Mouse (Mus musculus): ENCODE measurements around the gene Impdh1. TPM values are rescaled to one million over a fixed set of nuclear protein-coding genes. Genes with fewer than 3 reads are reported as not detected.

The Impdh1 gene
- polyA plus RNA-seq (2015; fragmentation: Nextera tagmentation; extraction: Ambion mirVana) = 50.4 and 56.8 TPM in 2 replicates

DNA sequence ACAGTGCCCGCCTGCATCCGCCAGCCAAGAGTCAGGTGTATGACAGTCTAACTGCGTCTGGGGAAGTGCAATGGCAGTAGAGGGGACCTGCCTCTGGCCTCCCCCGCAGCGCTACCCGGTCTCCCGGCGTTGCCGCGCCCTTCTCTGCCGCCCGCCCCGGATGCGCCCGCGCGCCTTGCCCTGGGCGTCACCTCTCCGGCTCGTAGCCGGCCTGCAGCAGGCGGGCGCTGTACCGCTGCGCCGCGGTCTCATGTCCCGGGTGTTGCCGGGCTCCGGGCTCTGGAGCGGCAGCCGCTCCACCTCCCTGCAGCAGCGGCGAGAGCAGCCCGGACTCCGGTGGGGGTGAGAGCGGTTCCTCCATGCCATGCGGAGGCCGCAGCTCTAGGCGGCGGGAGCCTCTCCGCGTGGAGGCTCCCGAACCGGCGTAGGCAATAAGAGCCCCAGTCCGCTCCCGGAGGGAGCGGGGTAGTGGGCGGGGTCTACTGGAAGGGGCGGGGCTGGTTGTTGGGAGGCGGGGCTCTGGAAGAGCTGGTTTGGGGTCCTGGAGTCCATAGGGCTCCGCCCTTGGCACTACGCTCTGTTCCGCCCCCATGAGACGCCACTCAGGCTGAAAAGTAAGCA is at the start of gene Impdh1:
Gene Impdh1, minus strand, starts transcription at position 484 of the 621 bp plus-strand sequence.
- peaks cover 40% of the 10 kb centered on the region for H3K4me1 ChIP-seq
- peak within 1 kb of the TSS; percentile 98 for H3K4me2 ChIP-seq
- peaks cover 30% of the 10 kb centered on the region for H3K27me3 ChIP-seq
- H3K4me3 ChIP-seq = peak within 1 kb of the TSS; percentile 58
- H3K9ac ChIP-seq = peak within 1 kb of the TSS; percentile 29
- H3K27ac ChIP-seq = no peak within 1 kb of the TSS
- WGBS = under 1% methylated on average over 51 of the region's 56 CpGs
- ATAC-seq (ENCODE audit: insufficient number of reproducible peaks, low FRiP score, low TSS enrichment, low read depth) = peak; percentile 64; the same call in 1 of the 2 replicates
- H3K9me3 ChIP-seq = no peaks in the 10 kb centered on the region
- no peaks in the 10 kb centered on the region for H3K36me3 ChIP-seq

DNA sequence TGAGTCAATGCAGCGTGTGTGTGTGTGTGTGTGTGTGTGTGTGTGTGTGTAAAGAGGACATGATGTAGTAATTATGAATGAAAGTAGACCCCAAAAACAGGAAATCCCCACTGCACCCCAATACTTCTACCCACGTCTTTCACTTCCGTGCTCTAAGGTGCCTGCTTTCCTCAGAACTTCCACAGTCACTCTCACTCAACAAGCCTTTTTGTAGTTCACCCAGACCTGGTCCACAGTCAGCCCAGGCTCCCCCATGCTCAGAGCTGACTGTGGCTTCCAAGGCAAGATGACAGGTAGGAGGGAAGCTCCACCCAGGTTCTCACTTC is 48.3 kb upstream of the Impdh1 start:
- no peak for ATAC-seq (ENCODE audit: insufficient number of reproducible peaks, low FRiP score, low TSS enrichment, low read depth)
- no peak overlapping the region for H3K4me3 ChIP-seq
- no peak overlapping the region for H3K27ac ChIP-seq
- no peaks in the 10 kb centered on the region for H3K36me3 ChIP-seq
- H3K4me1 ChIP-seq = no peaks in the 10 kb centered on the region
- H3K4me2 ChIP-seq = no peak overlapping the region
- H3K27me3 ChIP-seq = no peaks in the 10 kb centered on the region
- 67% methylated on average over 3 of the region's 3 CpGs for WGBS
- H3K9me3 ChIP-seq = no peaks in the 10 kb centered on the region
- no peak overlapping the region for H3K9ac ChIP-seq

DNA sequence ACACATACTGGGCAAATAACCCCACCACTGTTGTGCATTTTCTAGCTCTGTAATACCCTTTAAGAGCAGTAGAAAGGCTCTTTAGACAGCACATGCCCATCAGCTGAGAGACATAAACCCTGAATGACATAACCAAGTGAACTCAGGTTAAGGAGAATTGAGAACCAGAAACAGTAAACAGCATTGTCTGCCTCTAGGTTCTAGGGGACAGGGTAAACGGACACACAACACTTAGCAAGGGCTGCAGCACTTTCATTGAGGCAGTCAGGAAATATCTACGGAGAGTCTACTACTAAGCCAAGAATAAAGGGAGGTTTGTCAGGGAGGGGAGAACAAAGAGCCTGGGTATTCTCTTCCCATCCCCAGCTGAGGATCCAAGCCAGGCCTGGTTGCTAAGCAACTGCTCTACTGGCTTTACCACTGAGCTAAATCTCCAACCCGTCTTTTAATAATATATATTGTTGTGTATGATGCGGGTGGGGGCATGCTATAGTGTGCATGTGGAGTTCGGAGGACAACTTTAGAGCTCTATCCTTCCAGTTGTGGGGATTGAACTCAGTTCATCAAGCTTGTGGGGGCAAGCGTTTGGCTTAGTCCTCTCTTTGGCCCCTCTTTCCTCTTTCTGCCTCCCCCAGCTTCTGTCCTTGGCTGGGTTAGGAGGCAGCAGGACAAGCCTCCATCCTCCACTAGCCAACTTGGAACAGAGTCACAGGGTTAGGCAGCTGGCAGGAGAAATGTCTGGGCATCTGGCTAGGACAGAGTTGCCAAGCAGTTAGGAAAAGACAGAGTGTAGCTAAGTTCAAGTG is 47.7 kb upstream of the Impdh1 start:
- Histone ChIP-seq H3K27ac (no peak overlapping the region), H3K9me3 (no peaks in the 10 kb centered on the region), H3K4me3 (no peak overlapping the region), H3K36me3 (no peaks in the 10 kb centered on the region), H3K4me1 (no peaks in the 10 kb centered on the region), H3K4me2 (no peak overlapping the region), H3K27me3 (no peaks in the 10 kb centered on the region), H3K9ac (no peak overlapping the region)
- ATAC-seq (ENCODE audit: insufficient number of reproducible peaks, low FRiP score, low TSS enrichment, low read depth) = no peak
- 65% methylated on average over 6 of the region's 6 CpGs for WGBS

DNA sequence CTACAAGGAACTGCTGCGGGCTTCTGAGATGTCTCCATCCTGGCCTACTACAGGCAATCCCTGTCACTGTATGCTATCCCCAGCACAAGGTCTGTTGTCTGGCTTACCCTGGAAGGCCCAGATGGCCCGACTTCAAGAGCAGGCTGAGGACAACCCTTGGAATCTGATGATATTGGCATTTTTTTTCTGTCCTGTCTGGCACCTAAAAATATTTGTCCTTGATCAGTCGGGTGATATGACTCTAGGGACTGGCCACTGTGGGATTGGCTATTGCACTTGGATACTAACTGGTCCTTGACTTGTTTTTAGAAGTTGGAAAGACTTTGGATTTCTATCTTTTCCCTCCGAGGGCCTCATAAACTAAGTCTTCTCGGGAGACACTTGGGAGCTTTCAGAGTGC is 45.7 kb upstream of the Impdh1 start:
- no peaks in the 10 kb centered on the region for H3K4me1 ChIP-seq
- H3K27me3 ChIP-seq = no peaks in the 10 kb centered on the region
- no peaks in the 10 kb centered on the region for H3K36me3 ChIP-seq
- 72% methylated on average over 5 of the region's 5 CpGs for WGBS
- ATAC-seq (ENCODE audit: insufficient number of reproducible peaks, low FRiP score, low TSS enrichment, low read depth) = no peak
- no peak overlapping the region for H3K4me3 ChIP-seq
- no peak overlapping the region for H3K4me2 ChIP-seq
- H3K9me3 ChIP-seq = no peaks in the 10 kb centered on the region
- H3K9ac ChIP-seq = no peak overlapping the region
- no peak overlapping the region for H3K27ac ChIP-seq

DNA sequence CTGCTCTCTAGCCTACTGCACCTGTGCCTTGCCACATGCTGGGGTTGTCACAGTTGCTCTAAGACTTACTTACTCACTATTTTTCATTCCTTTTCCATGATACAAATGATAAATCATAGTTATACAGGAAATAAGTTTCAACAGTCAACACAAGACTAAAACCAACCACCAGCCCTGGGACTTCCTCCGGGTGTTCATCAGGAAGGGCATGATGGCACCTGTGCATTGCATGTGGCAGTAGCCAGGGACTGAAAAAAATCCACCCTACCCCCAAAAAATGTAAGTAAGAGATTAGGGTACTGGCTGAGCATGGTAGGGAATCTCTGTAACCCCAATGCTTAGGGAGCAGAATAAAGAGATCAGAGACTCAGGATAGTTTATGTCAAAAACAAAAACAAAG is 43.3 kb upstream of the Impdh1 start:
- Histone ChIP-seq H3K9me3 (no peaks in the 10 kb centered on the region), H3K27ac (no peak overlapping the region), H3K36me3 (no peaks in the 10 kb centered on the region), H3K9ac (no peak overlapping the region), H3K27me3 (no peaks in the 10 kb centered on the region), H3K4me2 (no peak overlapping the region), H3K4me3 (no peak overlapping the region), H3K4me1 (no peaks in the 10 kb centered on the region)
- WGBS = 78% methylated on average over 1 of the region's 1 CpGs
- ATAC-seq (ENCODE audit: insufficient number of reproducible peaks, low FRiP score, low TSS enrichment, low read depth) = no peak

DNA sequence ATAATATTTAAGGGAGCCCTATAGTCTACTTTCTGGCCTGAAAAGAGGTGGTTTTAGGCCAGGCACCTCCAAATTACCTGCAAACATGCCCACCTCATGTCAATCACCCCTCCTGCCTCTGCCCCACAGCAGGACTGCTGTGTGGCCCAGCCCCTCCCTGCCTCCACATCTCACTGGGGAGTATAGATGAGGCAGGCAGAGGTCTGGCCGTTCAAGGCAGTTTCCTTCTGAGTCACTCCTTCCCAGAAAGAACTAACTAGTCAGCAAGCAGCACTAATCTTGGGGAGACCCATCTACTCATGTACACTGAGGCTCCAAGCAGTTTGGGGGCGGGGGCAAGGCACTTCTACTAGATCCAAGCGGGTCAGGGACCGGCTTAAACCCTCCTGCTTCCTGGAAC is 30.9 kb upstream of the Impdh1 start:
- no peaks in the 10 kb centered on the region for H3K4me1 ChIP-seq
- 46% methylated on average over 4 of the region's 4 CpGs for WGBS
- no peak overlapping the region for H3K4me2 ChIP-seq
- H3K4me3 ChIP-seq = no peak overlapping the region
- H3K27ac ChIP-seq = no peak overlapping the region
- no peak for ATAC-seq (ENCODE audit: insufficient number of reproducible peaks, low FRiP score, low TSS enrichment, low read depth)
- H3K9me3 ChIP-seq = no peaks in the 10 kb centered on the region
- no peak overlapping the region for H3K9ac ChIP-seq
- H3K27me3 ChIP-seq = no peaks in the 10 kb centered on the region
- no peaks in the 10 kb centered on the region for H3K36me3 ChIP-seq

DNA sequence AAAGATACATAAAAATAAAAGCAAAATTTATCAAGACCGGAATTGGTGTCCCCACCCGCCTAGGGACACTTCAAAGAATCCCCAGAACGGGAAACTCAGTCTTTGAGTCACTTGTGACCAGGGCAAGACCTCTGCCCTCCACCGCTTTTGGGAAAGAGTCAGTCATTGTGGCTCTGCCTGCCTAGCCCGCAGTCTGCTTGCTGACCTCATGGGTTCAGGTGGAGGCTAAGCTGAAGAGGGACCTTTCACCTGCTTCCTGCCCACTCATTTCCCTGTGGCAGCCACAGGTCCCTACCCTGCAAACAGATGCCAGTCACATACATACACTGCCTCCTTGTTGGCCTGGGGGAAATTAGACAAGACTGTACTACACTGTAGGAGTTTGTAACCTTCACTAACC is 30.4 kb upstream of the Impdh1 start:
- Histone ChIP-seq H3K4me3 (no peak overlapping the region), H3K27ac (no peak overlapping the region), H3K9me3 (no peaks in the 10 kb centered on the region), H3K9ac (no peak overlapping the region), H3K4me2 (no peak overlapping the region), H3K36me3 (no peaks in the 10 kb centered on the region), H3K4me1 (no peaks in the 10 kb centered on the region), H3K27me3 (no peaks in the 10 kb centered on the region)
- ATAC-seq (ENCODE audit: insufficient number of reproducible peaks, low FRiP score, low TSS enrichment, low read depth) = no peak
- 58% methylated on average over 5 of the region's 5 CpGs for WGBS

DNA sequence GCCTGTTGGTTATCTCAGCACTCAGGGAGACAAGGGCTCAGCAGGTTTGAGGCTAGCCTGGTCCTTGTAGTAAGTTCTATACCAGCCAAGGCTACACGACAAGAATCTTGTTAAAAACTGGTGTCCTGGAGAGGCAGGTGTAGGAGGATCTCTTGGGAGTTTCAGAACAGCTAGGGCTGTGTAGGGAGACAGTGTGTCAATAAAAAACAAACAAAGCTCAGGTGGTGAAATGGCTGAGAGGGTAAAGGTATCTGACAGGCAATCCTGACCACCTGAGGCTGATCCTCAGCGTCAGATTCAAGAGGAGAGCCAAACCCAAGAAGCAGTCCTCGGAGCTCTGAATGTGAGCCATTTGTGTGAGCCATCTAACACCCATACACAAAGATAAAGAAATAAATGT is 30.0 kb upstream of the Impdh1 start:
- Histone ChIP-seq H3K4me2 (no peak overlapping the region), H3K4me1 (no peaks in the 10 kb centered on the region), H3K9ac (no peak overlapping the region), H3K4me3 (no peak overlapping the region), H3K27me3 (no peaks in the 10 kb centered on the region), H3K27ac (no peak overlapping the region), H3K9me3 (no peaks in the 10 kb centered on the region), H3K36me3 (no peaks in the 10 kb centered on the region)
- ATAC-seq (ENCODE audit: insufficient number of reproducible peaks, low FRiP score, low TSS enrichment, low read depth) = no peak
- 67% methylated on average over 3 of the region's 3 CpGs for WGBS

DNA sequence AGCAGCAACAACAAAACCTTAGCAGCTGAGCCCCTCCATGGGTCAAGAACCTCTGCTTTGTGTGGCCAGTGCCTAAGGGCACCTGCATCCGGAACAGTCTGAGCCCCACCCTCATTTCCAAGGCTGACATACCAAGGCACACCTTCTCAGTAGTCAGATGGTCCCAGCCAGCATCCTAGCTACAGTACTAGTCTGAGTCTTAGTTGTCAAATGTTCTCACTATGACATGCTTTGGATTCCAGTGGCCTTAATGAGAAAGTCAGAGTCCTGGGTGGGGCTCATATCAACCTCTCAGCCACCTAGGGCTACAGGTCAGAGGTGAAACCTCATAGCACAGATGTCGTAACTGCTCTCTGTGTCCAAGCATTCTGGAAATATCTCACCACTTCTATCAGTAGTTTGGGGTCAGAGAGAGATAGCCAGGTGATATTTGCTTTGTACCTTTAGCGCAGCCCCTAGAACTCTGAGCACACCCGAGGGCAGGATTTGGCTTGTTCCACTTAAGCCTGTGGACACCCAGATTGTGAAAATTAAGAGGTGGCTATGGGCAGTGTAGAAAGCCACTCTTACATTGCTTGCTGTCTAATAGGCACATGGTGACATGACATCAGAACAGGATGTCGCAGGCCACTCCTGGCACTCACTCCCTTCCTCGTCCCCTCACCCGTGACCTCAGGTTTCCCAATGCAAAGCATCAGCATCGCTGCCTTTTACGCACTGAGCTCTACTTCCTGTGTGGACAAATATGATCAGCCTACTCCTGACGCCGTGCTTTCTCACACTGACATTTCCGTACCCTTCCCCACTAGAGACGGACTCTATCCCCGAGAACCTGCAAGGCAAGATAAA is 29.3 kb upstream of the Impdh1 start:
- 68% methylated on average over 14 of the region's 14 CpGs for WGBS
- no peaks in the 10 kb centered on the region for H3K9me3 ChIP-seq
- no peak overlapping the region for H3K4me2 ChIP-seq
- no peak for ATAC-seq (ENCODE audit: insufficient number of reproducible peaks, low FRiP score, low TSS enrichment, low read depth)
- H3K27me3 ChIP-seq = no peaks in the 10 kb centered on the region
- H3K4me1 ChIP-seq = no peaks in the 10 kb centered on the region
- no peak overlapping the region for H3K9ac ChIP-seq
- no peak overlapping the region for H3K4me3 ChIP-seq
- no peak overlapping the region for H3K27ac ChIP-seq
- H3K36me3 ChIP-seq = no peaks in the 10 kb centered on the region

DNA sequence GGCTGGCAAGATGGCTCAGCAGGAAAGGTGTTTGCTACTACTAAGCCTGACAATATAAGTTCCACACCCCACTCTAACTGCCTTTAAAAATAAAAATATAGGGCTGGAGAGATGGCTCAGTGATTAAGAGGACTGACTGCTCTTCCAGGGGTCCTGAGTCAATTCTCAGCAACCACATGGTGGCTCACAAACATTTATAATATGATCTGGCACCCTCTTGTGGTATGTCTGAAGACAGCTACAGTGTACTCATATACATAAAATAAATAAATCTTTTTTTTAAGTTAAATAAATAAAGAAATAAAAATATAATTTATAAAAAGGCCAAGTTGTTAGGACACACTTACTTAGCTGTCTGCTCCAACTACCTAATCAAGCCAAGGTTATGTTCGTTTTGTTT is 26.1 kb upstream of the Impdh1 start:
- H3K4me1 ChIP-seq = no peaks in the 10 kb centered on the region
- ATAC-seq (ENCODE audit: insufficient number of reproducible peaks, low FRiP score, low TSS enrichment, low read depth) = no peak
- H3K27me3 ChIP-seq = no peaks in the 10 kb centered on the region
- H3K4me3 ChIP-seq = no peak overlapping the region
- no peaks in the 10 kb centered on the region for H3K9me3 ChIP-seq
- no peak overlapping the region for H3K4me2 ChIP-seq
- H3K27ac ChIP-seq = no peak overlapping the region
- 58% methylated on average over 1 of the region's 1 CpGs for WGBS
- H3K9ac ChIP-seq = no peak overlapping the region
- no peaks in the 10 kb centered on the region for H3K36me3 ChIP-seq

DNA sequence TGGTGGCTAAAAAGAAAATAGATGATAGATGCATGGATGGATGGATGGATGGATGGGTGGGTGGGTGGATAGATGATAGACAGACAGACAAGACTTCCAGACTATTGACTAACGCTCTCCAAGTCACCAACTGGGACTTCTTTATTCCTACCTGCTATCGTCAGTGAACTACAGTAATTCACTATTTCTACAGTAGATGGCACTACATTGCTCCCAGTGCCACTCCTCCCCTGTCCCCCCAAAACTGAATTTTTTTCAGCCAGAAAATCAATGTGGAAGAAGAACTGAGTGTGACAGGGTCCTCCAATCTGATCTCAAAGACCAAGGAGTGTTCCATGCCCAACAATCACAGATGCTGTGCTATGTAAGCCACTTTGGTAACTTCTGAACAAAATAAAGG is 25.5 kb upstream of the Impdh1 start:
- no peak for ATAC-seq (ENCODE audit: insufficient number of reproducible peaks, low FRiP score, low TSS enrichment, low read depth)
- WGBS = 55% methylated on average over 2 of the region's 2 CpGs
- no peaks in the 10 kb centered on the region for H3K27me3 ChIP-seq

DNA sequence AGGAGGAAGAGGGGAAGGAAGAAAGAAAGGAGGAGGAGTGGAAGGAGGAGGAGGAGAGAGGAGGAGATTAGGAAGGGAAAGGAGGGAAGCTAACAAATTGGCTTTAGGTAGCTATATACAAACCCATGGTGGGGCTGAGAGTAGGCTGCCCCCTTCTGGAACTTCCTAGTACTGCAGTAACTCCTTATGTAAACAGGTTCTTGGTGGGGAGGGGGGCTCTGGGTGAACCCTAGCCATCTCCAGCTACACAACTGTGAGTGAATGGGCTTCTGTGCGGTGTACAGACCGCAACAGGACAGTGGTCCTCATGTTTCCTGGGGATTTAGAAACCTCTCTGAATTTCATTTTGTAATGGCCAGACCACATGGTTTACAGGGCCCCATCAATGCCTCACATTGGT is 24.6 kb upstream of the Impdh1 start:
- Histone ChIP-seq H3K27ac (no peak overlapping the region), H3K4me1 (no peaks in the 10 kb centered on the region), H3K4me2 (no peak overlapping the region), H3K27me3 (no peaks in the 10 kb centered on the region), H3K9ac (no peak overlapping the region), H3K9me3 (no peaks in the 10 kb centered on the region), H3K4me3 (no peak overlapping the region), H3K36me3 (no peaks in the 10 kb centered on the region)
- 35% methylated on average over 2 of the region's 2 CpGs for WGBS
- no peak for ATAC-seq (ENCODE audit: insufficient number of reproducible peaks, low FRiP score, low TSS enrichment, low read depth)

More for the DNA sequence above, 25.5 kb upstream of the Impdh1 start:
- H3K4me3 ChIP-seq = no peak overlapping the region
- no peak overlapping the region for H3K27ac ChIP-seq
- H3K36me3 ChIP-seq = no peaks in the 10 kb centered on the region
- no peak overlapping the region for H3K9ac ChIP-seq
- no peaks in the 10 kb centered on the region for H3K9me3 ChIP-seq
- no peak overlapping the region for H3K4me2 ChIP-seq
- H3K4me1 ChIP-seq = no peaks in the 10 kb centered on the region

Data from limb, embryonic 15.5 days (tissue).